Comparison of ENCODE assay signal across 9 mouse cellular contexts in genomic region chr9:53984868-53985267, GRCm38 (mm10). TPM values are rescaled to one million over a fixed set of nuclear protein-coding genes. Genes with fewer than 3 reads are reported as not detected.
DNase-seq lines count a peak whose midpoint lies in the region; ATAC-seq and TF ChIP-seq lines count a peak whose summit lies in the region.
"Had no signal": no experiment of that assay in that cellular context is flagged by ENCODE, and none has a peak within 500 bp of the region (broad histone marks: within the 10 kb centered on the region; RNA-seq: fewer than 3 reads in every experiment).

No protein-coding gene starts in this region.

- no peak for TF ChIP-seq POLR2A in small intestine, adult 2 months (IDR thresholded peaks at IDR 0.05; ENCODE audit: low read depth, low read length)

- no peak for ATAC-seq in heart, postnatal 0 days (ENCODE audit: insufficient read depth, low read depth)

- H3K27me3 ChIP-seq in heart, postnatal 0 days (ENCODE audit: control insufficient read depth, insufficient read depth, low read length) = no peaks in the 10 kb centered on the region
- H3K27me3 ChIP-seq in small intestine, adult 2 months (ENCODE audit: control insufficient read depth, insufficient read depth, low read length) = no peaks in the 10 kb centered on the region

- no peak overlapping the region for H3K4me2 ChIP-seq in heart, postnatal 0 days (ENCODE audit: low read depth, low read length)
- H3K4me2 ChIP-seq: hindbrain, embryonic 15.5 days had no signal

- H3K4me3 ChIP-seq in heart, postnatal 0 days (ENCODE audit: low read depth, low read length) = no peak overlapping the region
- no peak overlapping the region for H3K4me3 ChIP-seq in small intestine, adult 2 months (ENCODE audit: low read depth, low read length)
- H3K4me3 ChIP-seq: hindbrain, embryonic 15.5 days had no signal

- DNase-seq in heart, postnatal 0 days (ENCODE audit: low spot score) = peak; percentile 13
- no peak for DNase-seq in heart, adult 9 months (ENCODE audit: low spot score in 2 of 2)
- DNase-seq in right cerebral cortex, postnatal 4 days = peak; percentile 81
- no peak for DNase-seq in right cerebral cortex, postnatal 25 days
- DNase-seq in embryo, embryonic 11.5 days (ENCODE audit: low read depth, low spot score) = peak; percentile 36
- peak; percentile 70 for DNase-seq in left cerebral cortex, postnatal 4 days
- no peak for DNase-seq in gastrocnemius, postnatal 36 days

- H3K27ac ChIP-seq in heart, postnatal 0 days (ENCODE audit: low read depth) = no peak overlapping the region
- H3K27ac ChIP-seq in small intestine, adult 2 months (ENCODE audit: insufficient read depth, low read depth, low read length) = no peak overlapping the region
- H3K27ac ChIP-seq: hindbrain, embryonic 15.5 days had no signal

- no peaks in the 10 kb centered on the region for H3K9me3 ChIP-seq in heart, postnatal 0 days (replicated peaks; ENCODE audit: control insufficient read depth, low read length)
- H3K9me3 ChIP-seq: hindbrain, embryonic 15.5 days had no signal

- TF ChIP-seq CTCF in heart, postnatal 0 days (IDR thresholded peaks at IDR 0.05; ENCODE audit: low read depth) = peak; percentile 61
- TF ChIP-seq CTCF in small intestine, adult 2 months (IDR thresholded peaks at IDR 0.05; ENCODE audit: extremely low read depth, insufficient read length, insufficient replicate concordance, low read depth, low read length) = peak; percentile 32; the same call in 1 of the 2 replicates

- no peak overlapping the region for H3K9ac ChIP-seq in heart, postnatal 0 days (replicated peaks; ENCODE audit: low read depth, low read length)
- H3K9ac ChIP-seq: hindbrain, embryonic 15.5 days had no signal

- TF ChIP-seq EP300 in heart, postnatal 0 days (IDR thresholded peaks at IDR 0.05; ENCODE audit: low read depth) = no peak

- no peaks in the 10 kb centered on the region for H3K4me1 ChIP-seq in heart, postnatal 0 days (ENCODE audit: control insufficient read depth, insufficient read depth)
- H3K4me1 ChIP-seq in small intestine, adult 2 months (ENCODE audit: control insufficient read depth, insufficient read depth, insufficient read length, low read length) = no peaks in the 10 kb centered on the region
- H3K4me1 ChIP-seq: hindbrain, embryonic 15.5 days had no signal

- intact Hi-C loops in left cerebral cortex, postnatal 4 days (cut with DNase I) = no loop called here
- intact Hi-C loops in gastrocnemius, postnatal 36 days (cut with DNase I) = no loop called here

- 35% methylated on average over 9 of the region's 9 CpGs for WGBS in heart, postnatal 0 days
- WGBS in small intestine, adult 2 months = 32% methylated on average over 9 of the region's 9 CpGs

- no peaks in the 10 kb centered on the region for H3K36me3 ChIP-seq in heart, postnatal 0 days (replicated peaks; ENCODE audit: control insufficient read depth, insufficient read depth, low read length)
- H3K36me3 ChIP-seq in small intestine, adult 2 months (ENCODE audit: control insufficient read depth, insufficient read depth, low read length) = no peaks in the 10 kb centered on the region
- H3K36me3 ChIP-seq: hindbrain, embryonic 15.5 days had no signal

RNA-seq across cellular contexts. Expression of gene Elmod1, which starts 9.8 kb away (rescaled TPM):
- total RNA-seq in heart, postnatal 0 days (2014; rRNA removed; ENCODE audit: low replicate concordance) = 0.53 TPM in 1 of 2 replicates, not detected in the other
- polyA plus RNA-seq in heart, postnatal 0 days (2015; fragmentation: Nextera tagmentation; extraction: Ambion mirVana) = 0.27 and 0.30 TPM in 2 replicates
- total RNA-seq in left cerebral cortex, postnatal 4 days (2021) = 100 to 1,000 TPM; 135 to 150 TPM
- polyA plus RNA-seq in small intestine, adult 2 months (2012; rRNA removed) = 0.08 TPM in 1 of 2 replicates, not detected in the other
- not detected for total RNA-seq in gastrocnemius, postnatal 36 days (2021)

Comparison
In these comparisons a context has a peak if more than half of its experiments do, and no peak if none do; other contexts are left out.
1. DNase-seq: peak in heart, postnatal 0 days (single experiment), right cerebral cortex, postnatal 4 days (single experiment), embryo, embryonic 11.5 days (single experiment) and left cerebral cortex, postnatal 4 days (single experiment); none in heart, adult 9 months (0 of 2), right cerebral cortex, postnatal 25 days (single experiment) and gastrocnemius, postnatal 36 days (0 of 2).
2. RNA of gene Elmod1, which starts 9.8 kb away (total RNA-seq): 135 to 150 TPM in left cerebral cortex, postnatal 4 days; 0.53 TPM in heart, postnatal 0 days and not detected in gastrocnemius, postnatal 36 days; every median in the first group is over 10 times any median in the second.